Mouse (Mus musculus): Measurements from ENCODE around the gene Phykpl. TPM values are rescaled to one million over a fixed set of nuclear protein-coding genes. Genes with fewer than 3 reads are reported as not detected.

The Phykpl gene
- total RNA-seq, 4 experiments from 2014 or later: 27.2 to 39.4 (median 33.3) TPM

GRCm38 (mm10) chr11:51646245-51646644 lies 61.7 kb downstream of the Phykpl start:
- no peak for DNase-seq

GRCm38 (mm10) chr11:51646751-51647667 lies 62.5 kb downstream of the Phykpl start:
- peak; percentile 59 for DNase-seq

GRCm38 (mm10) chr11:51648566-51648965 lies 64.0 kb downstream of the Phykpl start:
- DNase-seq: no peak

GRCm38 (mm10) chr11:51649111-51649888 lies 64.7 kb downstream of the Phykpl start:
- DNase-seq: no peak

DNA sequence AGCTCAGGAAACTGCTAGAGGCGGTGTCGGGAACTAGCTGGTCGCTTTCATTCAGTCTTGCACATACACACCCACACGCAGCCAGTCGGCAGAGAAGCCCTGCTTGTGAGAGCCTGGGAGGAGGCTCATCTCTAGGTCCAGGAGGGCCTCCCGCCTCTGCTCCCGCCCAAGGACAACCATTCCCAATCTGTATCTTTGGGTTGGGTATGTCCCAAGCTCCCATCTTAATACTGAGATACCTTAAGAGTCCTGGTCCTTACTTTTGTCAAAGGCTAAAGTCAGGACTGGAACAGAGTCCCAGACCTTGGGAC lies 65.3 kb downstream of the Phykpl start:
- no peak for DNase-seq

- no peak for DNase-seq
Measured at GRCm38 (mm10) chr11:51650261-51650660, 65.7 kb downstream of the Phykpl start.

- DNase-seq: peak; percentile 74
Measured at GRCm38 (mm10) chr11:51650691-51651515, 66.3 kb downstream of the Phykpl start, which contains the start of the genes N4bp3 and D930048N14Rik. Gene N4bp3 (minus strand): TSS chr11:51650842. Gene D930048N14Rik (plus strand): TSS chr11:51650954.

DNA sequence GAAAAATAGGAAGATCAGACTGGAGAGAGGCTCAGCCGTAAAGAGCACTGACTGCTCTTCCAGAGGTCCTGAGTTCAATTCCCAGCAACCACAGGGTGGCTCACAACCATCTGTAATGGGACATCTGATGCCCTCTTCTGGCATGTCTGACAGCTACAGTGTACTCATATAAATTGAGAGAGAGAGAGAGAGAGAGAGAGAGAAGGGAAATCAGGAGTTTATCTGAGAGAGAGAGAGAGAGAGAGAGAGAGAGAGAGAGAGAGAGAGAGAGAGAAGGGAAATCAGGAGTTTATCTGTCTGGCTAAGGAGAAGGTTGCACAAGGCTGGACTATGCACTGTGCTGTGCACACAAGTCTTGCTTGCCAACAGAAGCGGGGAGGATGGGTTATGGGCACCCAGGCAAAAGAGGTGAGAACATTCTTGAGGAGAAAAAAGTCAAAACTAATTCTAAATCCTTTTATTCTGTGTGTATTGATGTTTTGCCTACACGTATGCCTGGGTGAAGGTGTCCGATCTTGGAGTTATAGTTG lies 68.4 kb downstream of the Phykpl start:
- DNase-seq: no peak

DNA sequence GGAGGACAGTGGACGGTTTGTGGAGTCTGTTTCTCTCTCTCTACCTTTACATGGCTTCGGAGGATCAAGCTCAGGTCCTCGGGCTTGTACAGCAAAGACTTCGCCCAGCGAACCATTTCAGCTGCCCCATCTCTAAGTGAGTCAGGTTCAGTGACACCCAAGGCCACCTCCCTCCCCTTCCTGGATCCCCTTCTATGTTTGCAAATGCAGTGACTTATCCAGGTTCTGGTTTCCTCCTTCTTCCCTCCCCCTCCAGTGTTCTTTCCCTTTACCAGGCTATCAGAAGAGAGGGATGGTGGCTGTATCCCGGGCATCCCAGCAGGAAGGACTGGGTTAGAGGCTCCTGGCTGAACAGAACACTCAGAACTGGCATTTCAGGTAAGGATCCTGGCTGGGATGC lies 69.2 kb downstream of the Phykpl start:
- no peak for DNase-seq

Other genes with a start within 250 kb of the Phykpl start
- gene Hnrnpab, start 22.1 kb downstream of the Phykpl start, total RNA-seq (2022): 100 to 1,000 TPM; 219 to 321 (median 266) TPM
- gene Nhp2, start 35.0 kb downstream of the Phykpl start, total RNA-seq (2022): 10 to 100 TPM; 52.2 to 75.1 (median 56.2) TPM
- gene Rmnd5b, start 51.1 kb downstream of the Phykpl start, total RNA-seq (2022): 10 to 100 TPM; 42.4 to 60.2 (median 51.6) TPM
- gene N4bp3, start 66.1 kb downstream of the Phykpl start, total RNA-seq (2022): 10 to 100 TPM in 1 of 4 experiments, 1 to 10 TPM in 3; 8.2 to 10.6 (median 8.5) TPM
- gene D930048N14Rik, start 66.2 kb downstream of the Phykpl start, total RNA-seq (2022): 1 to 10 TPM; 1.6 to 5.4 (median 2.8) TPM
- gene 0610009B22Rik, start 104.1 kb downstream of the Phykpl start, total RNA-seq (2022): 10 to 100 TPM; 45.7 to 63.8 (median 50.0) TPM
- 10 to 100 TPM; 33.6 to 38.5 (median 37.4) TPM for gene Sec24a, start 178.9 kb downstream of the Phykpl start, total RNA-seq (2022)
- 100 to 1,000 TPM in 2 of 4 experiments, 10 to 100 TPM in 2; 96.3 to 116 (median 101) TPM for gene Sar1b, start 178.9 kb downstream of the Phykpl start, total RNA-seq (2022)

All from adrenal gland, adult 8-10 months (tissue).